Mouse (Mus musculus) midbrain, embryonic 12.5 days (tissue): ENCODE data around the gene Cacna2d2. TPM values are rescaled to one million over a fixed set of nuclear protein-coding genes. Genes with fewer than 3 reads are reported as not detected.
A peak's percentile ranks its signal among the peaks of the same experiment; 100 is the strongest.

Experiments
- ATAC-seq: fragments of 200-750 bp; cut with Nextera tagmentation; 2 replicates; pipeline ENCODE4 v1.8.0; 2017; ENCODE audit warnings: low read depth, moderate TSS enrichment, moderate library complexity; ENCODE audit not compliant: low FRiP score
- H3K27ac ChIP-seq: fragments of 300-500 bp; sonication (generic); replicated peaks from 2 replicates; pipeline ENCODE4 v1.5.1; 2016; ENCODE audit warnings: mild to moderate bottlenecking
- H3K27me3 ChIP-seq: fragments of 300-500 bp; sonication (generic); 2 replicates; pipeline ENCODE4 v1.6.1; 2016; ENCODE audit warnings: mild to moderate bottlenecking
- H3K36me3 ChIP-seq: fragments of 300-500 bp; sonication (generic); 2 replicates; pipeline ENCODE4 v1.6.1; 2016
- H3K4me1 ChIP-seq: fragments of 300-500 bp; sonication (generic); 2 replicates; pipeline ENCODE4 v1.6.1; 2016
- H3K4me2 ChIP-seq: fragments of 300-500 bp; sonication (generic); replicated peaks from 2 replicates; pipeline ENCODE4 v1.6.1; 2016; ENCODE audit warnings: mild to moderate bottlenecking, moderate library complexity
- H3K4me3 ChIP-seq: fragments of 300-500 bp; sonication (generic); 2 replicates; pipeline ENCODE4 v1.5.1; 2016; ENCODE audit warnings: mild to moderate bottlenecking
- H3K9ac ChIP-seq: fragments of 300-500 bp; sonication (generic); replicated peaks from 2 replicates; pipeline ENCODE4 v1.6.1; 2016; ENCODE audit warnings: mild to moderate bottlenecking, moderate library complexity
- H3K9me3 ChIP-seq: fragments of 300-500 bp; sonication (generic); 2 replicates; pipeline ENCODE4 v1.6.1; 2016; ENCODE audit warnings: mild to moderate bottlenecking
- WGBS: fragments of 180-500 bp; shearing (Covaris S2); methylation state at CpG from one replicate; pipeline ENCODE4 v1.1.7; 2016; 5-methylcytosine and 5-hydroxymethylcytosine counted together
- polyA plus RNA-seq: library from polyadenylated mRNA; unstranded; fragments of >200 nt; fragmentation: Nextera tagmentation; extraction: Ambion mirVana; gene quantifications from 2 replicates; pipeline ENCODE4 v1.2.1, GENCODE M21; 2016

Cacna2d2 gene
- polyA plus RNA-seq, 1 experiment from 2014 or later: 4.1 TPM

GRCm38 (mm10) chr9:107504662-107505537 is 105.5 kb downstream of the Cacna2d2 start:
- H3K36me3 ChIP-seq: no peaks in the 10 kb centered on the region
- peak overlapping the region; percentile 58; the same call in 1 of the 2 replicates for H3K27ac ChIP-seq
- H3K4me1 ChIP-seq: peaks cover 38% of the 10 kb centered on the region
- H3K9me3 ChIP-seq: no peaks in the 10 kb centered on the region
- no peak overlapping the region for H3K9ac ChIP-seq
- WGBS: 77% methylated on average over 19 of the region's 19 CpGs
- H3K4me3 ChIP-seq: no peak overlapping the region
- no peak for ATAC-seq
- H3K27me3 ChIP-seq: no peaks in the 10 kb centered on the region
- no peak overlapping the region for H3K4me2 ChIP-seq

GRCm38 (mm10) chr9:107508266-107508665 is 108.9 kb downstream of the Cacna2d2 start:
- H3K27ac ChIP-seq: peak overlapping the region; percentile 31; the same call in 1 of the 2 replicates

GRCm38 (mm10) chr9:107510384-107511100 is 111.1 kb downstream of the Cacna2d2 start:
- peak overlapping the region; percentile 76 for H3K27ac ChIP-seq
- ATAC-seq: no peak
- H3K27me3 ChIP-seq: no peaks in the 10 kb centered on the region
- H3K4me2 ChIP-seq: no peak overlapping the region
- peaks cover 51% of the 10 kb centered on the region for H3K4me1 ChIP-seq
- H3K4me3 ChIP-seq: no peak overlapping the region
- H3K36me3 ChIP-seq: no peaks in the 10 kb centered on the region
- H3K9ac ChIP-seq: 0 out of 2 replicates have a peak overlapping the region, but pooled peaks have one; percentile 6
- H3K9me3 ChIP-seq: no peaks in the 10 kb centered on the region
- WGBS: 89% methylated on average over 14 of the region's 14 CpGs

More at GRCm38 (mm10) chr9:107508266-107508665, 108.9 kb downstream of the Cacna2d2 start:
- no peaks in the 10 kb centered on the region for H3K36me3 ChIP-seq
- H3K27me3 ChIP-seq: no peaks in the 10 kb centered on the region
- no peaks in the 10 kb centered on the region for H3K9me3 ChIP-seq
- H3K9ac ChIP-seq: no peak overlapping the region
- no peak for ATAC-seq
- H3K4me3 ChIP-seq: no peak overlapping the region
- H3K4me2 ChIP-seq: no peak overlapping the region
- H3K4me1 ChIP-seq: peaks cover 59% of the 10 kb centered on the region
- 56% methylated on average over 10 of the region's 10 CpGs for WGBS

- peak; percentile 45; the same call in 1 of the 2 replicates for ATAC-seq
- Histone ChIP-seq H3K27me3 (no peaks in the 10 kb centered on the region), H3K9me3 (no peaks in the 10 kb centered on the region), H3K4me1 (peaks cover 51% of the 10 kb centered on the region), H3K4me2 (no peak overlapping the region), H3K36me3 (no peaks in the 10 kb centered on the region), H3K4me3 (no peak overlapping the region), H3K9ac (no peak overlapping the region), H3K27ac (peak overlapping the region; percentile 76)
- 57% methylated on average over 8 of the region's 8 CpGs for WGBS
These were observed 112.0 kb downstream of the Cacna2d2 start for GRCm38 (mm10) chr9:107511436-107511835.

- Histone ChIP-seq H3K4me2 (no peak overlapping the region), H3K27me3 (no peaks in the 10 kb centered on the region), H3K4me3 (no peak overlapping the region), H3K27ac (peak overlapping the region; percentile 76), H3K4me1 (peaks cover 42% of the 10 kb centered on the region), H3K9me3 (no peaks in the 10 kb centered on the region), H3K36me3 (no peaks in the 10 kb centered on the region), H3K9ac (no peak overlapping the region)
- ATAC-seq: no peak
- 55% methylated on average over 16 of the region's 16 CpGs for WGBS
These were observed 112.9 kb downstream of the Cacna2d2 start for GRCm38 (mm10) chr9:107512326-107512725.

- Histone ChIP-seq H3K9me3 (no peaks in the 10 kb centered on the region), H3K4me1 (peaks cover 25% of the 10 kb centered on the region), H3K27me3 (peaks cover 5% of the 10 kb centered on the region; the same call in 1 of the 2 replicates), H3K4me2 (no peak overlapping the region), H3K9ac (no peak overlapping the region; the same call in 1 of the 2 replicates), H3K36me3 (no peaks in the 10 kb centered on the region), H3K4me3 (no peak overlapping the region), H3K27ac (peak overlapping the region; percentile 11; the same call in 1 of the 2 replicates)
- 0 out of 2 replicates have a peak, but pooled peaks have one; percentile 34 for ATAC-seq
- 27% methylated on average over 14 of the region's 14 CpGs for WGBS
These were observed 115.0 kb downstream of the Cacna2d2 start for GRCm38 (mm10) chr9:107514303-107514955.

GRCm38 (mm10) chr9:107520331-107520730 is 120.9 kb downstream of the Cacna2d2 start:
- 39% methylated on average over 6 of the region's 6 CpGs for WGBS
- H3K27me3 ChIP-seq: peaks cover 36% of the 10 kb centered on the region

GRCm38 (mm10) chr9:107521190-107521589 is 121.8 kb downstream of the Cacna2d2 start:
- H3K4me2 ChIP-seq: no peak overlapping the region
- 0 out of 2 replicates have a peak overlapping the region, but pooled peaks have one; percentile 3 for H3K9ac ChIP-seq

More at GRCm38 (mm10) chr9:107520331-107520730, 120.9 kb downstream of the Cacna2d2 start:
- Histone ChIP-seq H3K4me1 (peaks cover 24% of the 10 kb centered on the region), H3K36me3 (no peaks in the 10 kb centered on the region), H3K9me3 (no peaks in the 10 kb centered on the region), H3K27ac (0 out of 2 replicates have a peak overlapping the region, but pooled peaks have one; percentile 49), H3K9ac (no peak overlapping the region), H3K4me2 (no peak overlapping the region), H3K4me3 (no peak overlapping the region)
- no peak; the same call in 1 of the 2 replicates for ATAC-seq

GRCm38 (mm10) chr9:107521711-107522399 is 122.4 kb downstream of the Cacna2d2 start:
- Histone ChIP-seq H3K36me3 (no peaks in the 10 kb centered on the region), H3K4me2 (peak overlapping the region; percentile 32), H3K4me1 (peaks cover 33% of the 10 kb centered on the region), H3K9me3 (no peaks in the 10 kb centered on the region), H3K27ac (peak overlapping the region; percentile 42; the same call in 1 of the 2 replicates), H3K9ac (peak overlapping the region; percentile 47), H3K27me3 (peaks cover 51% of the 10 kb centered on the region), H3K4me3 (no peak overlapping the region)
- 24% methylated on average over 25 of the region's 25 CpGs for WGBS
- peak; percentile 39 for ATAC-seq

More at GRCm38 (mm10) chr9:107521190-107521589, 121.8 kb downstream of the Cacna2d2 start:
- peak overlapping the region; percentile 49; the same call in 1 of the 2 replicates for H3K27ac ChIP-seq
- no peaks in the 10 kb centered on the region for H3K36me3 ChIP-seq
- H3K4me1 ChIP-seq: peaks cover 26% of the 10 kb centered on the region
- H3K27me3 ChIP-seq: peaks cover 45% of the 10 kb centered on the region
- 70% methylated on average over 5 of the region's 5 CpGs for WGBS
- H3K9me3 ChIP-seq: no peaks in the 10 kb centered on the region
- no peak overlapping the region for H3K4me3 ChIP-seq
- no peak for ATAC-seq

- Histone ChIP-seq H3K27me3 (peaks cover 56% of the 10 kb centered on the region), H3K36me3 (no peaks in the 10 kb centered on the region), H3K4me1 (peaks cover 38% of the 10 kb centered on the region), H3K9ac (peak overlapping the region; percentile 47; the same call in 1 of the 2 replicates), H3K4me3 (no peak overlapping the region), H3K4me2 (0 out of 2 replicates have a peak overlapping the region, but pooled peaks have one; percentile 32), H3K27ac (0 out of 2 replicates have a peak overlapping the region, but pooled peaks have one; percentile 42), H3K9me3 (no peaks in the 10 kb centered on the region)
- ATAC-seq: 0 out of 2 replicates have a peak, but pooled peaks have one; percentile 10
- 49% methylated on average over 2 of the region's 2 CpGs for WGBS
These were observed 122.9 kb downstream of the Cacna2d2 start for GRCm38 (mm10) chr9:107522400-107522711.
